Mouse (Mus musculus): ENCODE results near the gene 2310079G19Rik.

GRCm38 (mm10) chr16:88604570-88604969 lies 22.9 kb downstream of the 2310079G19Rik start:
- TF ChIP-seq CTCF (IDR thresholded peaks at IDR 0.05; ENCODE audit: extremely low read depth, insufficient read depth, insufficient read length, insufficient replicate concordance) (no peak), POLR2A (IDR thresholded peaks at IDR 0.05; ENCODE audit: low read depth, low read length) (no peak)
